Mouse (Mus musculus): Measurements from ENCODE around the gene Bbox1.

Bbox1 gene

DNA sequence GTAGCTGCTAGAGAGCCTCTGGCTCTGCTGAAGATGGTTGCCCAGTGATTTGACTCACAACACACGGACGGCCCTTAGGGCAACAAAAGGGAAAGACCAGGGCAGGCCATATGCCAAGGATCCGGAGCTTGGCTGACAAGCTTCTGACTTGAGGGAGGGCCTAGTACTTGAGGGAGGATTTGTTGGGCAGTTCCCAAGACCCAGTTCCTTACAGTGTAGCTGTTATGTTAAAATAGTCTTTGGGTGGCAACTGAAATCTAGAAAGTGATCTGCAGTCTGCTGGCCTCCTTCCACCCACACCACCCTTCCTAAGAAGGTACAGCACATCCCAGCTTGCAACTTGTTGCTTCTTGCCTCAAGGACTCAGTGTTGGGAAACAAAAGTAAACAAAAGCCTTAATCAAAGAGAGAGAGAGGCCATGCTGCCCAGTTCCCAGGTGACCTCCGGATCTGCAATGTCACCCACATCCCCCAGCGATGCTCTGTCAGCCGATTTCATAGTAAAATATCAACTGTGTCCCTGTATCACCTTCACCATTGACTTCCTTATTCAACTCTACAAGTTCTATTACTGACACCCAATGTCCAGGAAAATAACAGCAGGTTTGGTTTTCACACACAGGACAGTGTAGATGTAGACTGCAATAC, at the start of gene Bbox1:
Bbox1 (minus strand) TSS at position 52 of the 647 bp plus-strand sequence.
- ChIA-PET CTCF (interaction anchor here in 1 of 4 experiments (0.6 to 1.4 kb wide), 2 partner anchors 85 to 87 kb away, joined by 4 read pairs; no protein-coding TSS in a partner anchor), POLR2A (no interaction called here)

DNA sequence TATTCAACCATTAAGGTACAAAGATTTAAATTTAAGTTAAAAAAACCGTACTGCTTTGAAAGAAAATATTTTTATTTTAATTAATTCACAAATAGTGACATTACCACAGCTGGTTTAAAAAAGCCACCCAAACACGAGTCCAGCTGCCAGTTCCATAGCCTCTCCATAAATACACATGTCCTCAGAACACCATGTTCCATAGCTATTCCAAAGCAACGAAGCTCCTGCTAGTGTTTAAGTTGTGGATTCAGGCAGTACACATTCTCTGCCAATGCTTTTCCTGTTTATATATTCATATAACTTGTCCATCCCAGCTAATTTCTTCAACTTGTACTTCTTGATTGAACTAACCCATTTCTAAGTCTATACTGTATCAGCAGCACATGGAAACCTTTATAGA, 49.5 kb upstream of the Bbox1 start:
- POLR2A ChIA-PET, result no interaction called here
- CTCF ChIA-PET, result no interaction called here

DNA sequence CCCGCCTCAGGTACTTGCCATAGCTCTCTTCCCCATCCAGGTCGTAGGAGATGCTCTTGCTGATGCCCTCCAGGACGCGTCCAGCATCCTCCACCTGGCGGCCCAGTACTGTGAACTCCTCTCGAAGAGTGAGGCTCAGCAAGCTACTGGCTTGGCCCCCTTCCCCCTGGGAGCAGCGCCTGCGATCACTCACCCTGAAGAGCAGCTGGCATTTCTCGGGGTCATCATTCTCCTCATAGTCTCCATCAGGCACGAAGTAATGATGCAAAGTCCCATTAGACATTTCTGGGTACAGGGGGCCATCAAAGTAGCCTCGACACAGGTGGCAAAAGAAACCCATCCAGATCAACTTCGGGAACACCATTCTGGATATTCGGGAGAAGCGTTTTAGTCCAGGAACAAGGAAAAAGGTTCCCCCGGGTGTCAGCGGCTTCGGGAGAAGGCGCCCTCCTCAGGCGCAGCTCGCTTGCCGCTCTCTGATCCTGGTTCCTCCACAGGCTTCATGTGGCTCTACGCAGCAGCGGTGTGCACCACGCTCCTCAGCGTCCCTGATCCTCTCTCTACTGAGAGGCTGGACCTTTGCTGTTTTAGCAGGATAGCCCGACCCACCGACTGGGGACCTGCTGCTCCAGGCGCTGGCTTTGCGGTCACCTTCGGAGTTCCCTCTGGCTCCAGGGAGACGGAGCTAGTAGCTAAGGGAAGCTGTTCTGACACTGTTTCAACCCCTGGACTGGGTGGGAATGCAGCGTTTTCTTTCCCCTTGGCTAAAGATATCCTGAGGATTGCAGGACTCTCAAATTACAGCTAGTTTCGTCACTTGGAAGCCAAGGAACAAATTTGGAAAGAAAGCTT, 48.3 kb upstream of the Bbox1 start, which contains the start of gene Fibin:
Fibin (minus strand) TSS at position 752 of the 852 bp plus-strand sequence.
- ChIA-PET POLR2A (no interaction called here), CTCF (interaction anchor here in 3 of 4 experiments (0.6 to 1.5 kb wide), 4 partner anchors 133 to 458 kb away, joined by 3 to 4 read pairs (median 3); no protein-coding TSS in a partner anchor)

DNA sequence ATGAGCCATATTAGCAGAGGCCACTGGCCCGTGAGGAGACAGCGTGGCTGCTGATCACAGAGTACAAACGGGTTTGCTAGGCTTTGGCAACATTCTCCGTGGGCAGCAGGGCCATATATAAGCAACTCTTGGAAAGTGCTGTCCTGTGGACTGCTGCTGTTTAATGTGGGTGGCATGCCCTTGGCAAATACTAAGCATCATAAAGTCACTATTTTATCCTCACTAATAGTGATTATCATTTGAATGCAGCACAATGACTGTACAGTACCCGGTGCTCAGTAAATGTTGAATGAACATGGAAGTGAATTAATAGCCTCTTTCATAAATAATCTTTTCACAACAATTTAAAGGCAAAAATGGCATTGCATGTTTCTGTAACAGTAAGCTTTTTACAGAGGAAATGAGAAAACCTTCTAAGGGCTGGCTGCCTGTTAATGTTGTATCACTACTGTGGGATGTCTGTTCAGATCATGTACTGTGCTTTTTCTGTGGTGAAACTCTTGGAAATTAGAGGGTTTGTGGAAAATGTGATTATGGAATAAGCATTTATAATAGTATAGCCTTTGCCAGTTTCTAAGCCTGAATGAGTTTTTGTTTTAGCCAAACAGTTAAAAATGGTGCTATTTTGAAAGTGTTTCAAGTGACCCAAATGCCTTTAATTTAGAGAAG, 39.1 kb upstream of the Bbox1 start:
- CTCF ChIA-PET, result no interaction called here

DNA sequence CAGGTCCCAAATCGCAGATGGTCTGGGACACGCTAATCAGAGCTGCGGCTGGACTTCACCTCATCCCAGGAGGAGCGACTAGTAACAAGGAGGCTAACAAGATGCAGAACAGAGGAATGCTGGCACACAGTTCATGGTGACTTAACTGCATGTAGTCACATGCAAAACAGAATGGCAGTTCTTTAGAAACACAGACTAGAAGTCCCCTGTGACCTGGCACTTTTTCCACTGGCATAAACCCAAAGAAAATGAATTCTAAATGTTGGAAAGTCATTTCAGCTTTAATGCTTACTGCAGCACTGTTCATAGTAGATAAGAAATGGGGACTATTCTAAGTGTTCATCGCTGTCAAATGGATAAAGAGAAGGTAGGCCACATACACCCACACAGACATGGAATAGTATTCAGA, 37.5 kb upstream of the Bbox1 start:
- CTCF ChIA-PET, result no interaction called here
- POLR2A ChIA-PET, result no interaction called here

More for the DNA sequence above, 39.1 kb upstream of the Bbox1 start:
- POLR2A ChIA-PET, result interaction anchor here in 1 of 4 experiments (0.6 kb wide), 1 partner anchor 15 kb away, joined by 4 read pairs; no protein-coding TSS in a partner anchor

DNA sequence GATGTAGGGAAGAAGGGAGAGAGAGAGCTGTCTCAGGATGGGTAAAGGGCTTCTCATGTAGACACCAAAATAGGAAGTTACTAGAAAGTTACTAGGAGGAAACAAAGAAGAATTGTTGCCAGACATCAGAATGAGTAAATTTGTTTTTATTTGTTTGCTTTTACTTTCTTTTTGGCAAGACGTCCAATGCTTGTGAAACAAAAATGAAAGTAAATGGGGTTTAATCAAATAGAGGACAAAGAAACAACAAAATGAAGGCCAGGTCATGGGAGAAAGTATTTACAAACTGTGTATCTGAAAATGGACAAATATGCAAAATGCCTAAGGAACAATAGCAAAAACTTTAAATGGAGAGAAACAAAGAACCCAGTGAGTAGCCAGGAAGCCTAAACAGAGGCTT, 37.0 kb upstream of the Bbox1 start:
- POLR2A ChIA-PET, result no interaction called here

DNA sequence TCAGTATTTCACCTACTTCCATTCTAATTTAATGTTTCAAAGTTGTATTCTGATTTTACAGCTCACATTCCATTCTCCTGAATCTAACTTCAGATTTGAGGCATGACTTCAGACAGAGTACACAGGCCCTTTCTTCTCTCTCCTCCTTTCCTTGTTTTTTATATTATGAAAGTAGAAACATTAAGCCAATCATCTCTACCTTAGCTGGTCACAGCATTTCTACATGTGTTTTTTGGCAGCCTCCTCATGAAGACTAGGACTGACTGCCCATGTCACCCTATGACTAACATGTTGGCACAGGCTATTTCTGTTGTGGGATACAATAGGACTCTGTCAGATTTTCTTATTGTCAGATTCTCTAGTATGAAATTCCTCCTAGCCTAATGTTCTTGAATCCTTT, 14.6 kb upstream of the Bbox1 start:
- CTCF ChIA-PET, result no interaction called here

More for the DNA sequence above, 37.0 kb upstream of the Bbox1 start:
- CTCF ChIA-PET, result no interaction called here

DNA sequence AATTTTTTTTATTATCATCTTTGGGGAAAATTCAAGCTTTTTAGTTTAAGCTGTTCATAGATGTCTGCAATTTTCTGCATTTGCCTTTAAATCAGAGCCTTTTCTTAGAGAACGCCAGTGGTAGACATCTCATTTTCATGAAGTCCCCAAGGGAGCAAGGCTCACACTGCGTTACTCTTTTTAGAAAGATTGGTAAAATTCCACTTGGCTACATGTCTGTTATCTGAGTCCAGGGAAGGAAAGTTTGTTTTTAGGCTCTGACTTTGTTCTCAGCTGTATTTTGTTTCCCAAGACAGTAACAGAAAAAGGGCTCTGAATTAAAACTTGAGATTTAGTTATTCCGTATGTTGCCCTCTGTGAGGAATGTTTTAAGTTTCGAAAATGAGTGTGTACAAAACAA, 5.6 kb upstream of the Bbox1 start:
- CTCF ChIA-PET, result no interaction called here
- POLR2A ChIA-PET, result no interaction called here

More for the DNA sequence above, 14.6 kb upstream of the Bbox1 start:
- POLR2A ChIA-PET, result no interaction called here

DNA sequence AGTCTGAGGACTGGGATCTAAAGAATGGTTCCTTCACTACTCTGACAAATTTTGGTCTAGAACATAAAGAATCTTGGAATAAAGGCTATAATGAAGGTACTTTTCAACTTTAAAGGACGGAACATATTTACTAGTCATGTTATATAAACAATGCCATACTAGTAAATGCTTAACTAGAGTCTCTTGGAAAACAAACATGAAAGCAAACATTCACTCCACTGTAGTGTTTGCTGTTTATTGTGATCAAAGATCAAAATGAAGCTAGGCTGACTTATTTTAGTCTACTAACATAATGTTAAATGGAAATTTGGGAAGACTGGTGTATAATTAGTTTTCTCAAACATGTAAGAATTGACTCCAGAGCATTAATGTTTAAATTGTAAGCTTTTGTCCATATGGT, 4.9 kb upstream of the Bbox1 start:
- ChIA-PET POLR2A (no interaction called here), CTCF (no interaction called here)

DNA sequence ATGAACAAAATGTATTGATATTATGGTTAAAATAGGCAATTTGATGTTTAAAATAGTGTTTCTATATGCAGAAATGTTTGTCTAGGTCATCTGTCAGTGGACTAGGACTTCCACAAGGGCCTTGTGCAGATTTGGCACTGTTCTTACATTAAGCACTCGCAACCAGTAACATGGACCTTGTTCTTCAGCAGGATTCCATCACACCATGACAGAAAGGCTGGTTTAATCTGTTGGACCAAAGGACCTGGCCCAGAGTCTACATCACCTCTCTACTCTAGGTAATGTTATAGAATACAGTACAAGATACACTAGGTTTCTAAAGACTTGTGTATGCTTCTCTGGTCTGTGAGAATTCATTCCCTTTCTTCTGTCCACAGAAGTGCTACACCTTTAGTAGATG, 4.4 kb upstream of the Bbox1 start:
- ChIA-PET CTCF (no interaction called here), POLR2A (no interaction called here)

DNA sequence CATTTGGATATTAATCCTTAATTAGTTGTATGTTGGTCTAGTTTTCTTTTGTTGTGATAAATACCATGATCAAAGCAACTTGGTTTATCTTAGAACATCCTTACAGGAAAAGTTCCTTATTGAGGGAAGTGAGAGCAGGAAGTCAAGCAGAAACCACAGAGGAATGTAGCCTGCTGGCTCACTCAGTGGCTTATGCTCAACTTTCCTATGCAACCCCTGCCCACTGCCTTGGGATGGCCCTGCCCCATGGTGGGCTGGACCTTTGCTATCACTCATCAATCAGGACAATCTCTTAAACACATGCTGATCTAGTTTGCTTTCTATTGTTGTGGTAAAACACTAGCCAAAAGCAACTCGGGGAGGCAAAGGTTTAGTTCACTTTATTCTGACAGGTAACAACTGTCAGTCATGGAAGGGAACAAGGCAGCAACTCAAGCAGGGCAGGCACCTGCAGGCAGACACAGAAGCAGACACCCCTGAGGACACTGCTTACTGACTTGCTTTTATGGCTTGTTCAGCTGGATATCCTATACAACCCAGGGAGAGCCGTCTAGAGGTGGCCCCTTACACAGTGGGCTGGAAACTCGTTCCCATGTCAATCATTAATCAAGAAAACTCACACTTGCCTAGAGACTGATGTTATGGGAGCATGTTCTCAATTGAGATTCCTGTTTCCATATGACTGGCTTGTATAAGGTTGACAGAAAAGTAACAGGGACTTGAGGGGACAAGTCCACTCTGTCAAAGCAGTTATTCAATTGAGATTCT, 1.9 kb upstream of the Bbox1 start:
- ChIA-PET POLR2A (no interaction called here), CTCF (no interaction called here)

DNA sequence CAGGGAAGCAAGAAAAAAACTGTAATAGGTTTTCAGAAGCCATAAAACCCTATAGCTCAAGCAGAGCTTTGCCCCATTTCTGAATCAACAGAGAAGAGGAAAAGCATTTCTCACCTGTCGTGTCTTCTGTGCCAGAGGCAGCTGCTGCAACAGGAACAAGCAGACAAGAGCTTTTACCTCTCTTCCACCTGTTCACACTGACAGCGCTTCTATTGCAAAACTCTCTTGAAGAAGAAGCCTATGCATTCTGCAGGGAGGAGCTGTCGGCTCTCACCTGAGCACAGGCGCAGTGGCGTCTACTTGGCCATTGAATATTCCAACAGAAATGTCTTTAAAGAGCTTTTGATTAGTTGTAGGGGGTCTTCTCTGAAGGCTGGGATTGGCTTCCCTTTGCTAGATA, 286 bp downstream of the Bbox1 start:
- CTCF ChIA-PET, result interaction anchor here in 1 of 4 experiments (0.6 to 1.4 kb wide), 2 partner anchors 85 to 87 kb away, joined by 4 read pairs; no protein-coding TSS in a partner anchor
- POLR2A ChIA-PET, result no interaction called here

DNA sequence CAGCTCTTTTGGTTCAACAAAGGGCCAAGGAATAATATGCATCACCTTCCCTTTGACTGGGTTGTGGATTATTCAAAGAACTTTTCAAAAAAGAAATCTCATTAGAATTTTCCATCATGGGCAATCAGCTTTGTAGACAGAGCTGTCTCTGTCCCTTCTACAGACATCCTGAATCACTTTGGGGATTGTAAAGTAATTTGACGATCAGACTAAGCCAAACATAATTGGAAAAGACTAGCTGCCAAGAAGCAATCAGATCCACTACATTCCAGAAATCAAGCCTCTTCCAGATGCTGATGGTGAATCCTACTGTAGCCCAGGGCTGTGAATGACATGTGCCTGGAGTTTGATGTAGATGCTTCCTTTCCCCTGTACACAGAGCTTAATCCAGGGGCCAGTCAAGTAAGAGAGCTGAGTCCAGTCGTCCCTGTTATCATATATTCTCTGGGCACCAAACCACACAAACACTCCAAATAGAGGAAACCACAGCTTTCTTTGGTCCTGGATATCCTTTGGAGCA, 995 bp downstream of the Bbox1 start:
- POLR2A ChIA-PET, result no interaction called here
- CTCF ChIA-PET, result interaction anchor here in 1 of 4 experiments (1.4 kb wide), 1 partner anchor 84 kb away, joined by 4 read pairs; no protein-coding TSS in a partner anchor

DNA sequence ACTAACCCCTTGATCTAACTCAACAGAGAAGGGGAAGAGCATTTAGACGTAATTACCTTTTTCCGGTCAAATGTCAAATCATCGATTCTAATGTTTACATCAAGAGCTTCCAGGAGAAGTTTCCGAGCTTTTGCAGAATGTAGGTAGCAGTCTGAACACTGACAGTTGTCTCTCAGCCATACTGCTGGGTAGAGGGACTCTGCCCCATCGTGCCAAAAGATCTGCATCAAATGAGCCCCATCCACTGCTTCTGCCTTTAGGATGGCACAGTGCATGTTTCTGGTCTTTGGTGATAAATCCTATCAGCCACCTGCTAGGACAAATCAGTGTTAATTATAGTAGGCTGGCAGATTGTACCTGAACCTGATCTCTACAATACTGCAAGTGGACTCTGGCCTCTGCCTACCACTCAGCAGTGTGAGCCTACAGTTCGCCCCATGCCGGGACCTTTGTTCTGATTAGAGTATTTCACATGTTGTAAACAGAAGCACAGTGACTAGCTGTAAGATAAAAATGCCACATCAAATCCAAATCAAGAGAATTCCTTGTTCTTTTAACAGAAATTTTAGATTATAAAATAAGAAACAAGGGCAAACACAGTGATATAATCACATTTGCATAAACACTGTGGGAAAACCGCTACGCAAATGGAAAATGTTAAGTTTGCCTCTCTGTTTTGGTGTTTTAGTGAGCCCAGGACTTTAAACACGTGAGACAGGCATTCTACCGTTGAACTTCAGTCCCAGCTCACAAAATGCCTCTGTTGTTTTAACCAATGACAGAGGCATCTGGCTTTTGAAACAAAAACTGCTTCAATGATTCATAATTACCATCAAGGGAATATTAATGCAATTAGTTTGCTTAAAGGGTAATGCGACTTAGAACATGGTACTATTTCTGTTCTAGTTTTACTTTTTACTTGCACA, 8.7 kb downstream of the Bbox1 start:
- ChIA-PET POLR2A (no interaction called here), CTCF (no interaction called here)

DNA sequence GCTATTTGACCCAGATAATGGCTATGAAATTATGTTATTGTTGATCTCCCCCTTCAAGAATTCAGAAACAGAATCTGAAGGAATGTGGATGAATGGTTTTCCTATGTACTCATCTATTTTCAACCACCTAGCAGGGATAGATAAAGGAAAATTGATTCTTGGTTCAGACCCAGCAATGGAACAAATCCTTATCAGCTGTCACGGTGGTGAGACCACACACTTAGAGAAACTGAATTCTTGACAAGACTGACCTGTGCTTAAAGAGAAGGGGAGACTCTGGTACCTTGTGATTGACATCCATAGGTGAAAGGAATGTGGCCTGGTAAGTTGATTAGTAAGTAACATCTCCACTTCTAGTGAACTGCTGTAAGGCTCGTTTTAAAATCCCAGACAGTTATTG, 12.1 kb downstream of the Bbox1 start:
- POLR2A ChIA-PET, result no interaction called here
- CTCF ChIA-PET, result no interaction called here

DNA sequence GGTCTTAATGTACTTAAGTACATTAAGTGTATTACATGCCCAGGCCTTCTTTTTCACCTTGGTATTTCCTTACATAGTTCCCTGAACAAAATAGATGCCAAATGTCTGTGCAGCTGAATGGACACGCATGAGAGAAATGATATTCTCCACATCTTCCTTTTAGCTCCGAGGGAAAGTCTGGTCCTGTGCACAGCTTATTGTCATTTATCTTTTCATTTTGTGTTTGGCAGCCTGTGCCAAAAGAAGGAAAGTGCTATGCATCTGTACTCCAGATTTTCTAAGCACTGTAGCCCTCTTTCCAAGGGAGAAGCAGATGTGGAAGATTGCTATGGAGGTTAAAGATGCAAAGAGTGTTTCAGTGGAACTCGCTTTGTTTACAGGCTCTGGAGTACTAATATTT, 13.0 kb downstream of the Bbox1 start:
- ChIA-PET CTCF (no interaction called here), POLR2A (no interaction called here)

DNA sequence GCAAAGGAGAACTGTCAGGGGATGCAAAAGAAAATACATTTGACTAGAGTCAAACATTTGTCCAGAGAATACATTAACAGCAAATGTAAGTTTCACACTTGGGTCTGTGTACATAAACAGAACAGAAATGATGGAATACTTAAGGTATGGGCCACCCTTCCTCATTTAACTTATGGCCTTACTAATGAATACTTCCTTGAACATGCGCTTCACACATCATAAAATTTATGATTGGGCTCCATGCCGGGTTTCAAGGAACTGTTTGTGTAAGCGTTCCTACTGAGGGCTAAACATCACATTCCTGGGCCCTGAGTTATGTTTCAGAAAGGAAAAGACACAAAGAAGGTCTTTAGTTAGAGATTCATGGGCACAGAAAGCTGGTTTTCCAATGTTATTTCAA, 19.4 kb downstream of the Bbox1 start:
- ChIA-PET CTCF (no interaction called here), POLR2A (interaction anchor here in 1 of 4 experiments (0.6 kb wide), 1 partner anchor 446 kb away, joined by 3 read pairs; no protein-coding TSS in a partner anchor)

DNA sequence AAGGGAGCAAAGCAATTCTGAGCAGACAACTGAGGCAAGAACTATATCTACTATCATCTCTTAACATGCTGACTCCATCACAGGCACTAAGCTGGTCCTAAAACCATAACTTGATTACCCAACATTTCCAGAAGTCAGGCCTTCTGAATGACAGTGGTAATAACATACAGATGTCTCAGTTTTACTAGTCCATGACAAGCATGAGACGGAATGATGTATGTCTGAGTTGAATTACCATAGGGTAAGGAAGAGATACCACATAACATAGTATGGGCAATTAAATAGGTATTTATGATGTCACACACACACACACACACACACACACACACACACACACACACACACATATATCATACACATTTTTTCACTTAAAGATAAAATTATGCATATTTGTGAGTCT, 26.4 kb downstream of the Bbox1 start:
- ChIA-PET CTCF (no interaction called here), POLR2A (no interaction called here)

Measured in embryonic stem cell, embryonic (primary cell).